Mouse (Mus musculus) retina, postnatal 1 day (tissue): Measurements from ENCODE around the gene Slc39a9.

Source experiments
- DNase-seq: peaks from one replicate; pipeline ENCODE4 v3.0.0-alpha.2; 2012

The Slc39a9 gene

GRCm38 (mm10) chr12:80643693-80644505 lies at the start of gene Slc39a9, which contains the start of gene Erh:
Gene Slc39a9 (plus strand): TSS chr12:80643883.
Gene Erh (minus strand): TSS chr12:80644341.
- DNase-seq = peak; percentile 99

- DNase-seq = no peak
Observed at GRCm38 (mm10) chr12:80594141-80594540, 49.5 kb upstream of the Slc39a9 start.

- no peak for DNase-seq
Observed at GRCm38 (mm10) chr12:80594781-80595180, 48.9 kb upstream of the Slc39a9 start.

- DNase-seq = no peak
Observed at GRCm38 (mm10) chr12:80595566-80595965, 48.1 kb upstream of the Slc39a9 start.

- DNase-seq = no peak
Observed at GRCm38 (mm10) chr12:80595968-80596367, 47.7 kb upstream of the Slc39a9 start.

GRCm38 (mm10) chr12:80598236-80598635 lies 45.4 kb upstream of the Slc39a9 start:
- DNase-seq = no peak

- no peak for DNase-seq
Observed at GRCm38 (mm10) chr12:80598756-80599155, 44.9 kb upstream of the Slc39a9 start.

GRCm38 (mm10) chr12:80601597-80602269 lies 42.0 kb upstream of the Slc39a9 start:
- no peak for DNase-seq

- DNase-seq = no peak
Observed at GRCm38 (mm10) chr12:80602432-80602831, 41.3 kb upstream of the Slc39a9 start.

- DNase-seq = no peak
Observed at GRCm38 (mm10) chr12:80603566-80603965, 40.1 kb upstream of the Slc39a9 start.

- DNase-seq = no peak
Observed at GRCm38 (mm10) chr12:80604218-80604617, 39.5 kb upstream of the Slc39a9 start.

GRCm38 (mm10) chr12:80608576-80608975 lies 35.1 kb upstream of the Slc39a9 start:
- no peak for DNase-seq

GRCm38 (mm10) chr12:80609928-80610327 lies 33.8 kb upstream of the Slc39a9 start:
- no peak for DNase-seq

GRCm38 (mm10) chr12:80612113-80612791 lies 31.4 kb upstream of the Slc39a9 start:
- DNase-seq = no peak

- no peak for DNase-seq
Observed at GRCm38 (mm10) chr12:80615371-80616257, 28.1 kb upstream of the Slc39a9 start.

GRCm38 (mm10) chr12:80620501-80620900 lies 23.2 kb upstream of the Slc39a9 start:
- no peak for DNase-seq

GRCm38 (mm10) chr12:80631790-80632189 lies 11.9 kb upstream of the Slc39a9 start:
- DNase-seq = no peak

GRCm38 (mm10) chr12:80642725-80643692 lies 674 bp upstream of the Slc39a9 start:
- DNase-seq = peak; percentile 56

- no peak for DNase-seq
Observed at GRCm38 (mm10) chr12:80644506-80644868, 804 bp downstream of the Slc39a9 start.

- DNase-seq = no peak
Observed at GRCm38 (mm10) chr12:80646377-80646776, 2.7 kb downstream of the Slc39a9 start.

GRCm38 (mm10) chr12:80653951-80654658 lies 10.4 kb downstream of the Slc39a9 start:
- no peak for DNase-seq
